Mouse (Mus musculus): ENCODE results near the gene Psen2. TPM values are rescaled to one million over a fixed set of nuclear protein-coding genes. Genes with fewer than 3 reads are reported as not detected.

The Psen2 gene
- polyA plus RNA-seq, 2 experiments = 18.2 to 19.9 TPM

- Histone ChIP-seq H3K36me3 (replicated peaks; ENCODE audit: control insufficient read depth, insufficient read depth, low read depth) (no peaks in the 10 kb centered on the region), H3K27ac (no peak overlapping the region), H3K9me3 (ENCODE audit: control insufficient read depth, low read length) (no peaks in the 10 kb centered on the region), H3K4me2 (ENCODE audit: low read depth) (no peak overlapping the region), H3K27me3 (ENCODE audit: control insufficient read depth, insufficient read depth, low read length) (no peaks in the 10 kb centered on the region), H3K4me3 (ENCODE audit: insufficient read depth in 1 of 2, low read depth in 2 of 2, low read length in 2 of 2) (no peak overlapping the region), H3K9ac (replicated peaks) (no peak overlapping the region), H3K4me1 (replicated peaks; ENCODE audit: control insufficient read depth in 2 of 2, insufficient read depth in 2 of 2, low read length in 1 of 2) (0 out of 4 replicates have a peak, but pooled peaks cover 0 to 8% of the 10 kb centered on the region in 2 experiments)
- no peak for TF ChIP-seq EP300 (IDR thresholded peaks at IDR 0.05; ENCODE audit: low read depth)
- TF ChIP-seq CTCF (IDR thresholded peaks at IDR 0.05; ENCODE audit: low read depth) = no peak
- no peak for DNase-seq (ENCODE audit: low read depth in 3 of 3, low spot score in 3 of 3)
- 51% methylated on average over 7 of the region's 7 CpGs for WGBS (ENCODE audit: insufficient replicate concordance)
- no peak for ATAC-seq (ENCODE audit: insufficient read depth)
These were observed 25.0 kb upstream of the Psen2 start for GRCm38 (mm10) chr1:180288227-180288626.

GRCm38 (mm10) chr1:180286081-180286831 lies 23.0 kb upstream of the Psen2 start:
- Histone ChIP-seq H3K27ac (no peak overlapping the region), H3K4me1 (replicated peaks; ENCODE audit: control insufficient read depth in 2 of 2, insufficient read depth in 2 of 2, low read length in 1 of 2) (0 out of 4 replicates have a peak, but pooled peaks cover 0 to 8% of the 10 kb centered on the region in 2 experiments), H3K9me3 (ENCODE audit: control insufficient read depth, low read length) (no peaks in the 10 kb centered on the region), H3K4me3 (ENCODE audit: insufficient read depth in 1 of 2, low read depth in 2 of 2, low read length in 2 of 2) (no peak overlapping the region), H3K9ac (replicated peaks) (no peak overlapping the region), H3K27me3 (ENCODE audit: control insufficient read depth, insufficient read depth, low read length) (no peaks in the 10 kb centered on the region), H3K36me3 (replicated peaks; ENCODE audit: control insufficient read depth, insufficient read depth, low read depth) (no peaks in the 10 kb centered on the region), H3K4me2 (ENCODE audit: low read depth) (no peak overlapping the region)
- 55% methylated on average over 15 of the region's 15 CpGs for WGBS (ENCODE audit: insufficient replicate concordance)
- ATAC-seq (ENCODE audit: insufficient read depth) (no peak), DNase-seq (ENCODE audit: low read depth in 3 of 3, low spot score in 3 of 3) (no peak)
- TF ChIP-seq EP300 (IDR thresholded peaks at IDR 0.05; ENCODE audit: low read depth) = no peak
- no peak for TF ChIP-seq CTCF (IDR thresholded peaks at IDR 0.05; ENCODE audit: low read depth)

- H3K4me3 ChIP-seq (ENCODE audit: insufficient read depth in 1 of 2, low read depth in 2 of 2, low read length in 2 of 2) = no peak overlapping the region
- TF ChIP-seq CTCF (IDR thresholded peaks at IDR 0.05; ENCODE audit: low read depth) (no peak; the same call in 1 of the 2 replicates), EP300 (IDR thresholded peaks at IDR 0.05; ENCODE audit: low read depth) (no peak)
- H3K4me2 ChIP-seq (ENCODE audit: low read depth) = no peak overlapping the region
- no peak overlapping the region for H3K9ac ChIP-seq (replicated peaks)
- H3K36me3 ChIP-seq (replicated peaks; ENCODE audit: control insufficient read depth, insufficient read depth, low read depth) = no peaks in the 10 kb centered on the region
- peaks cover 3 to 9% of the 10 kb centered on the region in 2 experiments; a peak in 2 of 4 replicates for H3K4me1 ChIP-seq (replicated peaks; ENCODE audit: control insufficient read depth in 2 of 2, insufficient read depth in 2 of 2, low read length in 1 of 2)
- 35% methylated on average over 16 of the region's 16 CpGs for WGBS (ENCODE audit: insufficient replicate concordance)
- DNase-seq (ENCODE audit: low read depth in 3 of 3, low spot score in 3 of 3) (no peak), ATAC-seq (ENCODE audit: insufficient read depth) (no peak)
- H3K9me3 ChIP-seq (ENCODE audit: control insufficient read depth, low read length) = no peaks in the 10 kb centered on the region
- no peak overlapping the region for H3K27ac ChIP-seq
- H3K27me3 ChIP-seq (ENCODE audit: control insufficient read depth, insufficient read depth, low read length) = no peaks in the 10 kb centered on the region
These were observed 20.9 kb upstream of the Psen2 start for GRCm38 (mm10) chr1:180283813-180284768.

GRCm38 (mm10) chr1:180282581-180282980 lies 19.3 kb upstream of the Psen2 start:
- no peak for DNase-seq (ENCODE audit: low read depth in 3 of 3, low spot score in 3 of 3)
- H3K27ac ChIP-seq = no peak overlapping the region
- no peaks in the 10 kb centered on the region for H3K27me3 ChIP-seq (ENCODE audit: control insufficient read depth, insufficient read depth, low read length)
- TF ChIP-seq CTCF (IDR thresholded peaks at IDR 0.05; ENCODE audit: low read depth) = no peak
- TF ChIP-seq EP300 (IDR thresholded peaks at IDR 0.05; ENCODE audit: low read depth) = no peak
- no peaks in the 10 kb centered on the region for H3K36me3 ChIP-seq (replicated peaks; ENCODE audit: control insufficient read depth, insufficient read depth, low read depth)
- WGBS (ENCODE audit: insufficient replicate concordance) = 64% methylated on average over 6 of the region's 6 CpGs
- H3K4me1 ChIP-seq (replicated peaks; ENCODE audit: control insufficient read depth in 2 of 2, insufficient read depth in 2 of 2, low read length in 1 of 2) = peaks cover 3 to 8% of the 10 kb centered on the region in 2 experiments; a peak in 2 of 4 replicates
- no peak for ATAC-seq (ENCODE audit: insufficient read depth)
- no peak overlapping the region for H3K9ac ChIP-seq (replicated peaks)
- no peak overlapping the region for H3K4me3 ChIP-seq (ENCODE audit: insufficient read depth in 1 of 2, low read depth in 2 of 2, low read length in 2 of 2)
- no peak overlapping the region for H3K4me2 ChIP-seq (ENCODE audit: low read depth)
- H3K9me3 ChIP-seq (ENCODE audit: control insufficient read depth, low read length) = no peaks in the 10 kb centered on the region
